Mouse (Mus musculus) left cerebral cortex, adult 11 months (tissue): ENCODE data around the gene Pp2d1.
A peak's percentile ranks its signal among the peaks of the same experiment; 100 is the strongest.
"Not testable (repeated sequence)": the region's sequence is repeated elsewhere in the genome, so short reads cannot be mapped to it uniquely, and the experiment has no call there.

Experiments used
- DNase-seq: peaks from one replicate; pipeline ENCODE4 v3.0.0; 2022; ENCODE audit warnings: low spot score

The Pp2d1 gene

DNA sequence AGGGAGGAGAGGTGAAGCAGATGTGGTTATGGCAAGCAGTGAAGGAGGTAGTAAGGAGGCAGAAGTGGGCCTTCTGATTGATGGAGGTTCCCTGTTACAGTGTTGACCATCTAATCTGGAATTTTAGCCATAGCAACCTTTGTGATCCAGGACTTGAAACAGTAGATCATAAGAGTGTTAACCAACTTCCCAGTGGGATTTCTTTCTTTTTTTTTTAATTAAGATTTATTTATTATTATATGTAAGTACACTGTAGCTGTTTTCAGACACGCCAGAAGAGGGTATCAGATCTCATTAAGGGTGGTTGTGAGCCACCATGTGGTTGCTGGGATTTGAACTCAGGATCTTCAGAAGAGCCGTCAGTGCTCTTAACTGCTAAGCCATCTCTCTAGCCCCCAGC, at the start of gene Pp2d1:
Gene Pp2d1 (minus strand): TSS at position 101 of the 400 bp plus-strand sequence.
- not testable (repeated sequence) for DNase-seq

DNA sequence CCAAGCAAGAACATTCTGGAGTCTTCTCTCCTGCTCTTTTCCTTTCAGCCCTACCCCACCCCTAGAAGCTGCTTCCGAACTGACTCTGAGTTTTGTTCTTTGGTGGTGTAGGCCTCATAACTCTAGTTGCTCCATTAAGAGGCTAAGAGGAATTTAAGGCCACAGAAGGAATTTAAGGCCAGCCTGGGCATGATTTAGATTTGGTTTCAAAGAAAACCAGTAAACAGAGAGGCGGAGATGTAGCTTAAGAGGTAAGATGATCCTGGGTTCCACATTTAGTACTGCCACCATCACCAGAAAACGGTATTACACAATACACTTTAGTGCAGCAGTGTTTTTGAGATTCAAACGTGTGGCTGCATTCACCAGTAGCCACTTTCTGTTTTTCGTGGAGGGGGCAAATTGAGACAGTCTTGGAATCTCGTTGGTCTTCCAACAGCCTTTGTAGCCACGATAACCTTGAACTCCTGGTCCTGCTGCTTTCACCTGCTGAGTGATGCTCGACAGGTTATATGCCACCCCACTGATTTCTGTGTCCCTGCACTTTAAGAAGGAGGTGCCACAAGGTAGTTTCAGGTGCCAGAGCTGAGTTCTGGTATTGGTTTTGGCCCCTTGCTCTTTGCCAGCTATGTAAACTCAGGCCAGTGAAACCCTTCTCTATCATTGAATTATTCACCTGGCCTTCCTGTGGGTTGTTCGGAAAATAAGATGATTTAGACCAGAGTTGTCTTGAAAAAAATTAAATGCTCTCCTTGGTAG, 49.0 kb upstream of the Pp2d1 start:
- no peak for DNase-seq

DNA sequence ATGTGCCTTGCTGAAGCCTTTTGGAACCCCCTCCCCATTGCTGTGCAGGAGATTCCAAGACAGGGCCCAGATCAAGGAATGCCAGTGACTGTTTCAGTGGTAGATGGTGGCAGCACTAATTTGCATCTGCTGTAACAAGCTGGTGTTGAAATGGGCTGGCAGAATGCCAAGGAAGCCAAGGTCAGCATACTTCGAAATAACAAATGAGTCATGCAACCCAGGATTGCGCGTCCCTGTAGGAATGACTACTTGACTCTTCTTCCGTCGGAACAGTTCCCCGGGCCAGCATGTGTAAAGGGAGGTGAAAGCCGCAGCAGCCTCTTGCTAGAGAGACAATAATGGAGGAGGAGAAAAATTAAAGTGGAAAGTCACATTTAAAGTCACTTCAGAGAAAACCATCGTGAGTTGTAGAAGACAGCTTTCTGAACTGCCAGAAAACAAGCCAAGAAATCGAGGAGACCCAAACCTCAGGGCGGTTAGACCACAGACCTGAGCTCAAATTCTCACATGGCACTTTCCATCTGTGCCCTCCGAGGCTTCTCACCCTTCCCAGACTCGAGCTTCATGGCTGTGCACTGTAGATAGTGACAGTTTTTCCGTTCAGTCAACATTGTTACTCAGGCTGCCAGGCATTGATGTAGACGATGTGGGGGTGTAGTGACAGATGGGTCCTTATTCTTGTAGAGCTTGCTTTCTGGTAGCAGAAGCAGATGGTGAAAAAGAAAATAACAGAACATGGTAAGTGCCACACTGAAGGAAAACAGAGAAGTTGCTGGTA, 48.0 kb upstream of the Pp2d1 start:
- peak; percentile 75 for DNase-seq

DNA sequence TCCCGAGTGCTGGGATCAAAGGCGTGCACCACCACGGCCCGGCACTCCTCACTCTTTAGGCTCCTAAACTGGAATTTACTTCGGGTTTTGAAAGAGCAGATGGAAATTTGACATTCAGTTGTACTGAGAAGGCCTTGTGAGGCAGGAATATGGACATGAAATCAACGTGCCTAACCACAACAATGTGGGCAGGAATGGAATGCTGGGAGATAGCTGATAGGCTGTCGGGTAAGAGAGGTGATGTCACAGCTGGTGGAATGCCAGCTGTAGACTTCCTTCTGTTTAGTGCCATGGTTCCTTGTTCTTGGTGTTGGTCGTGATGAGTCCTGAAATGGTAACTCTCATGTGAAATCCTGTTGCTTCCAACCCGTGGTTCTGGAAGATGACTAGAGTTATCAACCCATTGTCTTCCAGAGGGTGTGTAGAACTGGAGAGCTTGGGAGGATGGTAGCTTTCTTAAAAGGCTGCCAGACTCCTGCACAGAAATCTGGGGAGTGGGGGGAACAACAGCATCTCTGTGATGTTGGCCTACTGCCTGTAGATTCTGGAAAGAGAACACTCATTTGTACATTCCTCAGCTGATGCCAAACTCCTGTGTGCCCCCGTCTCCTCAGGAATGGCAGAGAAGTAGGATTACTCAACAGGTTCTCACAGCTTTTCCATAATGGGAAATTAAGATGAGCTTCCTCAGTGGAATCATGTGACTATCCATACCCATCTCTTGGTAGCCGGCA, 44.8 kb upstream of the Pp2d1 start:
- DNase-seq = no peak

DNA sequence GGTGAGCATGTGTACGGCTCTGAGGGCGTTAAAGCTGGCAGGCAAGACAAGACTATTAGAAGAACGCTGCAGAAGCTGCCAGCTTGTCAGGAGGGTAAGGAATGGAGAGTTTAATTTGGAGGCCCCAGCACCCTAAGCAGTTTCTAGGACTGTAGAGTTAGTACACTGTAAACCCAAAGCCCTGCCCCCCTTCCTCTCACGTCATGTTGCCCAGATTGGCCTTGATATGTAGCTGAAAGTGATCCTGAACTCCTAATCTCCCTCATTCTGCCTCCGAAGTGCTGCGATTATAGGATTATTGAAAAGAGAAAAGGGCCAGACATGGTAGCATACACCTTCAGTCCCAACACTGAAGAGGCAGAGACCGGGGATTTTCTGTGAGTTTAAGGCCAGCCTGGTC, 43.6 kb upstream of the Pp2d1 start:
- no peak for DNase-seq

DNA sequence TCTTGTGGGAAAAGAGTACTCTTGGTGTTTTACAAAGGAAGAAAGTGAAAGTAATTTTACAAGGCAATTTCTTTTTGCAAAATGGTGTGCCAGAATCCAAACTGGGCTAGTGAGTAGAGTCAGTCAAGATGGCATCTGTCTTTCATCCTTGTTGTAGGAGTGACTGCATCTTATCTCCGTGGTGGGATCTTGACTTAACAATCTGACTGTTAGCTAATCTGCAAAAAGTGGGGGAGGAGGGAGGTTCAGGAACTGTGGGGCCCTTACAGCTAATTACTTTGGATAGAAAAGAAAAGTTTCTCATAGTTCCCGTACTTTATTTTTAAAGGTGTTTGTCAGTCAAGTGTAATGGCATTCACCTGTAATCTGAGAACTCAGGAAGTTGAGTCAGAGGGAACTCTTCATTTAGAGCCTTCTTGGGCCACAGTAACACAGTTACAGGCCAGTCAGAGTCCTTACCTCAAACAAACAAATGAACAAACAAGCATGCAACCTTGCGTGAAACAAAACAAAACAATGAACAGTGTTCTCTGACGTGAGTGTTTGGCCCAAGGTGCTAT, 42.9 kb upstream of the Pp2d1 start:
- DNase-seq = no peak

DNA sequence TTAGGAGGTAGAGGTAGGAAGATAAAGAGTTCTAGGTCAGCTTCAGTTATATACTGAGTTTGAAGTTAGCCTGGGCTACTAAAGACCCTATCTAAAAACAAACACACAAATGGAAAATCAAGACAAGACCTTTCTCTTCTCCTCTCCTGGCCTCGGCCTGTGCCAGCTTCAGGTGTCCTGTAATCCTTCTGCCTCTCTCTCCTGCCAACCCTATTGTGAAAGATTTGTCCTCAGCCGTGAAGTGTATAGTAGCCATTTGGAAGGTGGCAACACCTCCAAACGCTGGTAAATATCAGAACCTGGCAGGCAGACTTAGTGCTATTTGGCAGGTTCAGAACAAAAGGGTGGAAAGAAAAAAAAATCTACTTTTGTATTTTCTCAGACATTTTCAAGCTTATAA, 41.0 kb upstream of the Pp2d1 start:
- DNase-seq = no peak

DNA sequence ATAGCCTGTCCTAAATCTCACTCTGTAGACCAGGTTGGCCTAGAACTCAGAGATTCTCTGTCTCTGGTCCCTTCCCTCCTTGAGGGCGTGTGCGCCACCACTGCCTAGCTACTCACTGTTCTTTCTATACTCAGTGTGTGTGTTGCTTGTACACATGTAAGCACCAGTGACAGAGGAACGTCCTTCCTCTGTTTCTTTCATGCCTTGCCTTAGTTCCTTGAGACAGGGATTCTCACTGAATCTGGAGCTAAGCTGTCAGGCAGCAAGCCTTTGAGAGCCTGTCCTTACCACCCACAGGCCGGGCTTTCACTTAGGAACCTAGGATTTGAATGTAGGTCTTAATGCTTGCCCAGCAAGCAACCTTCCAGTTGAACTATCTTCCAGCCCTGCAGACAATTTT, 40.4 kb upstream of the Pp2d1 start:
- no peak for DNase-seq

DNA sequence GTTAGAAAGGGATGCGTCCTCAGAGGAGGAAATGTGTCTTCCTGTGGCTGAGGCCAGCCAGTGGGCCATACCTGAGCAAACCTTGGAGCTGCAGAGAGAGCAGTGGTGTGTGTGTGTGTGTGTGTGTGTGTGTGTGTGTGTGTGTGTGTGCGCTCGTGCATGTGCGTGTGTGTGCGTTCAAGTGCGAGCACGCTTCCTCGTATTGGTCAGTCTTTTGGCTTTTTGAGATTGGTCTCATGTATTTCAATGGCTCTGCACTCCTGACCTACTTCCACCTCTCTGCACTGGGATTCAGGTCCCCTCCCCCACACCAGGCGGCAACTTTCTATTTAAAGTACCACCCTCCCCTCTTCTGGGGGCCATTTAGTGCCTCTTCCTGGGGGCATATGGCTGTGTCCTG, 39.5 kb upstream of the Pp2d1 start:
- DNase-seq = no peak

DNA sequence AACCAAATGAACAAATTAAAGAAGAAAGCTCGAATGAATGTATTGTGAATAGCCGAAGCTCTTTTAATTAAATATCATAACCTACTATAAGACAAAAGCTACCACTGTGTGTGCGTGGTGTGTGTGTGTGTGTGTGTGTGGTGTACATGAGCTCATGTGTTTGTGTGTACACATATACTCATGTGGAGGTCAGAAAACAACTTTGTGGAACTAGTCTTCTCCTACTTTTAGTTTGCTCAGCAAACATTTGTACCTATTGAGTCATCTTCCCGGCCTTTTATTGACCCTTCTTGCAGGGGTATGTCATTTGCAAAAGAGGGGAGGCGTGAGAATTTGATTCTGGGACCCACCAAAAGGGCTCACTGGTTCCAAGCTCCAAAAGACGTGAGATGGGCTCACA, 39.0 kb upstream of the Pp2d1 start:
- DNase-seq = no peak

DNA sequence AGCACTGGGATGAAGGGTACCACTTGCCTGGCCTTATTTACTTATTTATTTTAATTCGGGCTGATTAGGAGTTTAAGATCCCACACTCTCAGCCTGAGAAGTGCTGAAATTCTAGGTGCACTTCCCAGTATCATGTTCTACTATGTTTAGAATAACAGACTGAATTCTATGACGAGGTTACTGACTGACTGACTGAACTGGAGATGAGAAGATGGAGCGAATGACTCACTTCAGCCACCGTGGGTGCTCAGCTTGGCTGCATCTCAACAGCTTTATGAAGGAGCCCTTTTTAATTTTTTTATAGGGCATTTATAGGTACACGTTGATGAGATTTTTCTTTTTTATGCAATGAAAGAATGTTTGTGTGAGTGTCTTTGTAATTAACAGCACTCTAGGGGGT, 38.5 kb upstream of the Pp2d1 start:
- DNase-seq = no peak

DNA sequence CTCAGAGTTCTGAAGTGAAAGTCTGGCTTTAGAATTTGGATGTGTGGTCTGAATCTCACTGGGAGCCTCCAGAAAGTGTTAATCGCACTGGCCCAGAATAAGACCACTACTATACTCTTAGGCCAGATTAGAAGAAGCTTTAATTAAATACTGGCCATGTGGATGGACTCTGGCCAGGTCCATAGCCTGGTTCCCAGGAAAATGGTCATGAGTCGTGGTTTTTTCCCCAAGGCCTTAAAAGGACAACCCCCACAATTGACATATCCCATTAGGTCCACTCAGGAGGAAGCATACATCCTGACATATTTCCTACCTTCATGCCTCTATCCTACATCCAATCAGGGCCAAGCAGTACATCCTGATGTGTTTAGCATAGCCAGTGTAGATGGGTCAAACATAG, 37.9 kb upstream of the Pp2d1 start:
- no peak for DNase-seq

DNA sequence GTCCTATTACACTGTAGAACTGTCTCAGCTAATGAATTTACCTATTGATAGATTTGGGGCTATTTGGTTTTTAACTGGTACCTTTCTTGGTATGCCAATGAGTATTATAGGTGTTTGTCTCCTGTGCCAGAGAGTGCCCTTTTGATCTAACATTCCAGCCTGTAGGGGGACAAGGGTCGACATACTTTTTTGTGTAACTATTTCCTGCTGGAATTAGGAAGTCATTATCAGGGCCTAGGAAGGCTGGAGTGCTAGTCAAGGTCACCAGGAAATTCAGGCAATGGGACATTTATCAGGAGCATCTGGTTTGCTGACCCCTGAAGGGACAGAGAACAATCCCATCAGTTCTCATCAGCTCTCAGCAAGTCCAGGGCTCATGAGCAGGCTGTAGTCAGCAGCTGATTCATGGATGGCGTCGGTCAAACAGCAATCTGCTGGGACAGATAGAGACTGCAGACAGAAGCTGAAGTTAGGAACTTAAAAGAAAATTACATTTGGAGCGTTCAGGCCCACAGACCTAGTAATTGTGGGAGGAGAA, 33.8 kb upstream of the Pp2d1 start:
- no peak for DNase-seq

DNA sequence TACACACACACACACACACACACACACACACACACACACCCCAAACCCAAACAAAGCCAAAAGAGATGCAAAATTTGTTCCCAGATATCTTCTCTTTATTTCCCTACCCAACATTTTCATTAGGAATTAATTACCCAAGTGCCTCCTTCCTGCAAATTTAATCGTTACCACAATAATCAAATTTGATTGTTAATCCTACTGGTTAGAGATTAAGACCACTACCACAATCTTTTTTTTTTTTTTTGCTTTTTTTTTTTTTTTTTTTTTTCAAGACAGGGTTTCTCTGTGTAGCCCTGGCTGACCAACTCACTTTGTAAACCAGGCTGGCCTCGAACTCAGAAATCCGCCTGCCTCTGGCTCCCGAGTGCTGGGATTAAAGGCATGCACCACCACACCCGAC, 31.7 kb upstream of the Pp2d1 start:
- not testable (repeated sequence) for DNase-seq

DNA sequence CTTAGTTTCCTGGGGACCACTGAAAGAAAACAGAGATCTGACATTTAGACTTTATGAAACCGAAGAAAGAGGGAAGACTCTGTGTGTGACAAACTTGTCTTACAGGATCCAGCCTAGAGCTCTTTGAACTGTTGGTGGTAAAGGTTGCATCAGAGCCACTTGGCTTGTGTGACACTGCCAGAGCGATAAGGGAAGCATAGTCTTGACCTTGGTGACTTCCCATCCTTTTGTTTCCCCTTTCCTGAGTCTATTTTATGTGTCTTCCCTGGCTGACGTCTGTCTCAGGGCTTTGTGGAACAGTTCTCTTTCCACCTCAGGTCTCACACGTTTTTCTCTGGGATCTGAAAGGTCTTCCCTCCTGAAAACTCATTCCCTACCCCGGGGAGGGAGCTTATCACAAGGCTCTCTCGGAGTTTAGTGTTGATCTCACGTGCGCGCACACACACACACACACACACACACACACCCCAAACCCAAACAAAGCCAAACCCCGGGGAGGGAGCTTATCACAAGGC, 31.2 kb upstream of the Pp2d1 start:
- DNase-seq = no peak

DNA sequence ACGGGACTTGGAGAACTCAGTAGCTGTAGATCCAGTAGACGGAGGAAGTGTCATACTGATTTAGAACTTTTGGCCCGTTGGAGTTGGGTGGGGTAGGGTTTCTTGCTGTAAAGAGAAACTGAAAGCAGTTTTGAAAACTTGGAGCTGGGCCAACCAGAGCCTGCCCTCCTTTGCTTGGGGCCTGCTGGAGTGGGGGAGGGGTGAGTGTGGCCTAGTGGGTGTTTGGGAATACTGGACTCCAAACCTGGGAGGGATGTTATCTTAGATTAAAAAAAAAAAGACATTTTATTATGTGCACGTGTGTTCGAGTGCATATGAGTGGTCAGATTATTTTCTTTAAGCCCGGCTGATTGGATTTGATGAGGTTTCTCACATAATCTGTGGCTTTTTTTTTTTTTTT, 30.6 kb upstream of the Pp2d1 start:
- DNase-seq = peak; percentile 22

DNA sequence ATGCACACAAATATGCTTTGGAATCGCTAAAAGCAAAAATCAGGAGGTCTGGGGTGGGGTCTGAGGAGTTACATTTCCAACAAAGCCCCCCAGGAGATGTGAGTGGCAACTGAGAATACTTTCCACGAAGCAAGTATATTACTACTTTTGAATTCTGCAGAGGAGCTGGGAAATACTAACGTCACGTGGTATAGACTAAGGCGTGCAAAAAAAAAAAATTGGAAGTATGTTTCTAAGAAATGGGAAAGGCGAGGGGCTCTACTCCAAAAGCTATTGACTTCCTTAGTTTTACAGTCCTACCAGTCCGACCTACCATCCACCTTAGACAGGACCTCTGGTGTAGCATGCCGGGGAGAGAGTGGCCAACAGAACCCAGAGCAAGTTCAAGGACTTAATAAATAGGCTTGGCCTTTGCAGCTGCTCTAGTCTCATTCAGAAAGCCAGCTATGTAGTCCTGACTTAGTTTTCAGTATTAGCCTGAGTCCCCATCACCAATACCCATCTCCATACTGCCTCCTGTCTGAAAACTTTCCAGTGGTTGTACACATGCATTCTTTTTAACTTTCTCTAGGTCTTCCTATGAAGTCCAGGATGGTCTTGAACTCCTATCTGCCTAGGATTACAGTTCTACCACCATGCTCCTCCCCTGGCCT, 29.6 kb upstream of the Pp2d1 start:
- no peak for DNase-seq

DNA sequence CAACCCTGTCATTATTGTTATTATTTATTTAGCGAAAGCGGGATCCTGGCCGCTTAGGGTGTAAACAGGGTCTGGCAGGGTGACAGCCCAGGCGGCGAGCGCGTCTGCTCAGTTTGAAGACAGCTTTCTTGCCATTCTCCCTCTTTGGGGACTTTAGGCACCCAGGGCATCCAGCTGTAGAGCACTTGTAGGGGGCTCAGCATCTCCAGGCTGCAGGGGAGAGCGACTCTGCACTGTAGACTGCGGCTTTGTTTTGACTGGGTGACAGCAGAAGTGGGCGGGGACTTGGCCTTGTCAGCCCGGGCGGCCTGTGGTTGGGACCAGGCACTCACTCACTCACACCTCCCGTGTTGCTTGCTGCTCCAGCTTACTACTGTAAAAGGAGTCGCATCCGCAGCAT, 28.9 kb upstream of the Pp2d1 start:
- DNase-seq = no peak

DNA sequence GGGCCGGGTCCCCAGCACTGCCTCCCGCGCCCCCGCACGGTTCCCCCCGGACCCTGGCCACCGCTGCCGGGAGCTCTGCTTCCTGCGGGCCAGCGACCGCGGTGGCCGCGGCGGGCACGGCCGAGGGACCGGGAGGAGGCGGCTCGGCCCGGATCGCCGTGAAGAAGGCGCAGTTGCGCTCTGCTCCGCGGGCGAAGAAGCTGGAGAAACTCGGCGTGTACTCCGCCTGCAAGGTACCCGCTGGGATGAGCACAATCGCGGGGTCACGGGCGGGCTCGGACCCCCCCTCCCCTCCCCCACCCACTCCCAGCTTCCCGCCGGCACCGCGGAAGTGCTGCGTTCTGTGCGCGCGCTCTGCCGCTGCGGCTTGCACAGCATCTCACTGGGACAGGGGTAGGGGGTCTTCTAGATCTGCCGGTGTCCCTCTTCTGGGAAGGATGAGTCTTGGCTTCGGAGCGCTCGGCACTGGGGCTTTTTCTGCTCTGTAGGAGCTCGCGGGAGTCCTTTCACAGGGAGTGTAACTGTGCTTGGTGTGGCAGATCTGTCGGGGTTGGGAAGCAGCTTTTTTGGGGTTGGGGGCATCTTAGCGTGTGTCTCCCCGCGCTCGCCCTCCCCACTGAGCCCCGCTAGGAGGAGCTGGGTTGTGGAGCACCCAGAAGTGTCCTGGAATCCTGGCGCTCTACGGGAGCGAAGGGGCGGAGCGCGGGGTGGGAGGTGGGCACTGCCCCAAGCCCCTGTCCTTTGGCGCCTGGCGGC, 28.3 kb upstream of the Pp2d1 start:
- DNase-seq = no peak

DNA sequence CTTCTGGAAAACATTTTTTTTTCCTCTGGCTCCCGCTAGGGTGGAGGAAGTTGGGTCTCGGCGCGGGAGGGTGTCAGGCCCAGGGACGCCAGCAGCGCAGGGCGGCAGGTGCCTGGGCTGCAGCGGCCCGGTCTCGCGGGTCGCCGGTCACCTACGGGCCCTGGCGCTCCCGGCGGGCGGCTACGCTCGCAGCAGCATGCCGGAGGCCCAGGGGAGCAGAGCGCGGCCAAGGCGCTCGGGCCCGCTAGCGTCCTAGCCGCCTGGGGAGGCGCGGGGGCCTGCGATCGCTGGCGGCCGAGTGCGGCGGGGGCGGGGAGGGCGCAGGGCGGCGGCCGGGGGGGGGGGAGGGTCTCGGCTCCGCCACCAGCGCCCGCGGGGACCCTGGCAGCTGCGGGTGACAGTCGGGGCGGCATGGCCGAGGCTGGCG, 27.7 kb upstream of the Pp2d1 start:
- no peak for DNase-seq
